Mouse (Mus musculus) liver, postnatal 0 days (tissue): ENCODE data around the gene Asic4. TPM values are rescaled to one million over a fixed set of nuclear protein-coding genes. Genes with fewer than 3 reads are reported as not detected.
A peak's percentile ranks its signal among the peaks of the same experiment; 100 is the strongest.

Experiments
- ATAC-seq: fragments of 200-750 bp; cut with Nextera tagmentation; 2 replicates; pipeline ENCODE4 v1.8.0; 2017; ENCODE audit warnings: mild to moderate bottlenecking, moderate library complexity
- DNase-seq: peaks from one replicate; pipeline ENCODE4 v3.0.0-alpha.2; 2016
- H3K27ac ChIP-seq: fragments of 300-500 bp; sonication (generic); 2 replicates; pipeline ENCODE4 v1.5.1; 2014; ENCODE audit warnings: antibody characterized with exemption, moderate library complexity, mild to moderate bottlenecking, low read depth
- H3K27me3 ChIP-seq: fragments of 300-500 bp; sonication (generic); 2 replicates; pipeline ENCODE4 v1.6.1; 2014; ENCODE audit warnings: low read length, control low read depth, mixed read lengths; ENCODE audit not compliant: insufficient read depth
- H3K36me3 ChIP-seq: fragments of 300-500 bp; sonication (generic); replicated peaks from 2 replicates; pipeline ENCODE4 v1.6.1; 2014; ENCODE audit warnings: mild to moderate bottlenecking, control low read depth, low read length, moderate library complexity, mixed read lengths; ENCODE audit not compliant: insufficient read depth
- H3K4me1 ChIP-seq: fragments of 300-500 bp; sonication (generic); 2 replicates; pipeline ENCODE4 v1.6.1; 2014; ENCODE audit warnings: antibody characterized with exemption, mild to moderate bottlenecking, control low read depth; ENCODE audit not compliant: insufficient read depth
- H3K4me2 ChIP-seq: fragments of 300-500 bp; sonication (generic); 2 replicates; pipeline ENCODE4 v1.6.1; 2014; ENCODE audit warnings: low read depth, mild to moderate bottlenecking, low read length, moderate library complexity, mixed read lengths
- H3K4me3 ChIP-seq: fragments of 300-500 bp; sonication (generic); 2 replicates; pipeline ENCODE4 v1.5.1; 2014; ENCODE audit warnings: low read depth, low read length
- H3K9ac ChIP-seq: fragments of 300-500 bp; sonication (generic); replicated peaks from 2 replicates; pipeline ENCODE4 v1.6.1; 2014; ENCODE audit warnings: mild to moderate bottlenecking, moderate library complexity
- H3K9me3 ChIP-seq: fragments of 300-500 bp; sonication (generic); 2 replicates; pipeline ENCODE4 v1.6.1; 2016; ENCODE audit warnings: mild to moderate bottlenecking, control low read depth, low read length, mixed read lengths
- CTCF ChIP-seq: sonication (generic); IDR thresholded peaks from 2 replicates; pipeline ENCODE4 v1.5.1; 2016; ENCODE audit warnings: antibody characterized with exemption, low read depth
- EP300 ChIP-seq: IDR thresholded peaks from 2 replicates; pipeline ENCODE4 v1.6.1; 2016; ENCODE audit warnings: antibody characterized with exemption, low read depth, mild to moderate bottlenecking
- WGBS: fragments of 180-500 bp; shearing (Covaris S2); extraction: QIAGEN DNeasy Blood & Tissue Kit; methylation state at CpG from one replicate; pipeline ENCODE4 v1.1.7; 2014; ENCODE audit not compliant: insufficient replicate concordance; 5-methylcytosine and 5-hydroxymethylcytosine counted together
- polyA plus RNA-seq: library from polyadenylated mRNA; unstranded; fragments of >200 nt; fragmentation: Nextera tagmentation; extraction: Ambion mirVana; gene quantifications from 2 replicates; pipeline ENCODE4 v1.2.1, GENCODE M21; 2015

The Asic4 gene
- polyA plus RNA-seq, 1 experiment from 2014 or later, result not detected

DNA sequence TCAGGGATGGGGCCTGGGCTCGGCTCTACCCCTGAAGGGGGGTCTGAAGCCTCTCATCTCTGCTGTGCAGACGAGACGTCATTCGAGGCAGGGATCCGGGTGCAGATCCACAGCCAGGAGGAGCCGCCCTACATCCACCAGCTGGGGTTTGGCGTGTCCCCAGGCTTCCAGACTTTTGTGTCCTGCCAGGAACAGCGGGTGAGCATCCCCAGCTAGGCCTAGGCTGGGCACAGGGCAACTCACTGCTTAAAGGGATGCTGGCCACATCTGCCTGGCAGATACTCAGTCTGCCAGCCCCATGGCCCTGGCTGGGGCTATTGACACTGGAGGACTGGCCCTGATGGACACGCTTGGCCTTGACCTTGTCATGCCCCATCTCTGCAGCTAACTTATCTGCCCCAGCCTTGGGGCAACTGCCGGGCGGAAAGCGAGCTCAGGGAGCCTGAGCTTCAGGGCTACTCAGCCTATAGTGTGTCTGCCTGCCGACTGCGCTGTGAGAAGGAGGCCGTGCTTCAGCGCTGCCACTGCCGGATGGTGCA lies 19.1 kb downstream of the Asic4 start:
- Histone ChIP-seq H3K4me2 (no peak overlapping the region), H3K36me3 (0 out of 2 replicates have a peak, but pooled peaks cover 2% of the 10 kb centered on the region), H3K4me3 (no peak overlapping the region), H3K27me3 (peaks cover 38% of the 10 kb centered on the region), H3K27ac (no peak overlapping the region), H3K4me1 (0 out of 2 replicates have a peak, but pooled peaks cover 4% of the 10 kb centered on the region), H3K9me3 (no peaks in the 10 kb centered on the region), H3K9ac (no peak overlapping the region)
- ATAC-seq, result no peak
- no peak for TF ChIP-seq EP300
- DNase-seq, result no peak
- WGBS, result 73% methylated on average over 17 of the region's 17 CpGs

DNA sequence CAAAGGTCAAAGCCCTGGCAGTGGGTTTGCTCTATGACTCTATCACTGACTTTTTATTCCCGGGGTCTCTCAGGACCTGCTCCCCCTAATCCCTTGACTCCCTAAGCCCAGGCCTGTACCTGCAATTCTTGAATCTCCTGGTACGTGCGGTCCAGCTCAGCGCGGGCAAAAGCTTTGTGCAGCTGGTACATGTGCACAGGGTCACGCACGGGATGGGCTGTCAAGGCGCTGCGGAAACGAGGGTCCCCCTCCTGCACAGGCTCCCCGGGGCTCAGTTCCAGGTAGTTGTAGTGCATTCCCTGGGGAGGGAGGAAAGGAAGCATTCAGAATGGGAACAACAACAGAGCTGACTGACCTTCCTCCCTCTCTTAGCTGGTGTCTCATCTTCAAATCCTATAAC lies 26.2 kb downstream of the Asic4 start:
- no peak overlapping the region for H3K27ac ChIP-seq
- no peak overlapping the region for H3K9ac ChIP-seq
- H3K36me3 ChIP-seq, result 0 out of 2 replicates have a peak, but pooled peaks cover 6% of the 10 kb centered on the region
- no peak overlapping the region for H3K4me2 ChIP-seq
- H3K27me3 ChIP-seq, result peaks cover 40% of the 10 kb centered on the region
- ATAC-seq, result no peak
- no peak for TF ChIP-seq EP300
- TF ChIP-seq CTCF, result no peak
- peaks cover 22% of the 10 kb centered on the region for H3K4me1 ChIP-seq
- DNase-seq, result no peak
- H3K4me3 ChIP-seq, result no peak overlapping the region
- 87% methylated on average over 11 of the region's 11 CpGs for WGBS
- H3K9me3 ChIP-seq, result no peaks in the 10 kb centered on the region

DNA sequence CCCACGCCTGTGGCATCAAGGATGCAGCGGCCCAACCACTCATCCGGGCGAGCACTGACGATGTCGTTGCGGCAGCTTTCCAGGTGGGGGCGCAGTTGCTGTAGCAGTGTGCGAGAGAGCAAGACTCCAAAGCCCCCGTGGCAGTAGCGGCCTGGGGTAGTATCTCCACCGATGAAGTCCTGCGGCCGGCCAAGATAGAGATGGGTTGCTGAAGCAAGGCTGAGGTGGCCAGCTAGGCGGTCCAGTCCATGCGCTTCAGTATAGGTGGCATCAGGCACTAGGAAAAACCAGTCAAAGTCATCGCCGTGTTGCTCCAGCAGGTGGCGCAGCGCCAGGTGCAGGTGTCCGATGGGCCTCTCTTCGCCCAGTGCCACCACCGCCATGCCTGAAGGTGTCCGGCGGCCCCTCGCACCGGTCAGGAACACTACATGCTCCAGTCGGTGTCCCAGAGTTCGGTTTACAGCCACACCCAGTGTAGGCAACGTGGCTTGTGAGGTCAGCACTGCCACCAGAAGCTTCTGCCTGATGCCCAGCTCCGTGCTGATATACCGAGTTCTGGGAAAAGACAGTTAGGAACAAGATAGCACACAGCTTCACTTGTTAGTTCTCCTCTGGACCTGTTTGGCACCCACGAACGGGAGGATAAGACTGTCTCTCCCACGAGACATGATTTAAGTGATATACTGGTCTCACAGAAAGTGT lies 27.2 kb downstream of the Asic4 start:
- H3K4me3 ChIP-seq, result 0 out of 2 replicates have a peak overlapping the region, but pooled peaks have one; percentile 15
- DNase-seq (peak; percentile 90), ATAC-seq (peak; percentile 16)
- 10% methylated on average over 35 of the region's 35 CpGs for WGBS
- H3K27me3 ChIP-seq, result peaks cover 50% of the 10 kb centered on the region
- no peak overlapping the region for H3K27ac ChIP-seq
- H3K36me3 ChIP-seq, result 0 out of 2 replicates have a peak, but pooled peaks cover 6% of the 10 kb centered on the region
- no peaks in the 10 kb centered on the region for H3K9me3 ChIP-seq
- H3K9ac ChIP-seq, result no peak overlapping the region
- H3K4me1 ChIP-seq, result peaks cover 22% of the 10 kb centered on the region
- TF ChIP-seq CTCF (peak; percentile 86), EP300 (no peak)
- peak overlapping the region; percentile 36 for H3K4me2 ChIP-seq

DNA sequence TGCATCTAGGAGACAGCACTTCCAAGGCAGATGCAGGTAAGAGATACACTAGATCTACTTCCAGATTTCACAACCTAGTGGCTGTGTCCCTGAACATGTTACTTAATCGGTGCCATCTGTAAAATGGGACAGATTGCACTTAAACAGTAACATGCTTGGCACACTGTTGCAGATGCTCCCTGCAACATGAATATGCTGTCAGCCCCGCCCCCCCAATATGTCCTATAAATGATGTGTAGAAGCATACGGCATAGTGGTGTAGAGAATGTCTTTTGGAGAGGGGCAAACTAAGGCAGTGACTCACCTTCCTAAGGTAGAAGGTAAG lies 27.7 kb downstream of the Asic4 start:
- peak overlapping the region; percentile 96 for H3K4me2 ChIP-seq
- no peak overlapping the region for H3K9ac ChIP-seq
- H3K4me3 ChIP-seq, result peak overlapping the region; percentile 66; the same call in 1 of the 2 replicates
- no peak overlapping the region for H3K27ac ChIP-seq
- H3K4me1 ChIP-seq, result peaks cover 22% of the 10 kb centered on the region
- WGBS, result 41% methylated on average over 3 of the region's 3 CpGs
- no peaks in the 10 kb centered on the region for H3K9me3 ChIP-seq
- 0 out of 2 replicates have a peak, but pooled peaks cover 6% of the 10 kb centered on the region for H3K36me3 ChIP-seq
- ATAC-seq (no peak), DNase-seq (no peak)
- H3K27me3 ChIP-seq, result peaks cover 55% of the 10 kb centered on the region
- no peak for TF ChIP-seq CTCF
- TF ChIP-seq EP300, result no peak

DNA sequence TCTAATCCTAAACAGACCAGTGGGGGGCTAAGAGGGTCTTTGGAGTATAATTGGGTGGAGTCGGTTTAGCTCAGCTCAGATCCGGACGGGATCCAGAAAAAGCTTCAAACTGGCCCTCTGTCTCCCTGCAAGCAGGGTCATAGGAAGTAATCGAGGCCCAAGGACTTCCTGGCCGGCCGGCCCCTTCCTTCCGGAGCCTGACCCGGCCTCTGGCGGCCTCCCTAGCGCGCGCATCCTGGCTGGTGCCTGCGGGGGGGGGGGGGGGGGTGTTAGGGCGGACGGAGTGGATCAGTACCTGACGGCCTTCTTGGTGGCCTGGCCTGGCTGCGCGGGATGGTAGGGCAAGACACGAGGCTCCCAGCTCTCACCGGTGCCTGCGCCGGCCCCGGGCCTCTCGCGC lies 28.3 kb downstream of the Asic4 start:
- Histone ChIP-seq H3K27me3 (peaks cover 57% of the 10 kb centered on the region), H3K4me1 (peaks cover 22% of the 10 kb centered on the region), H3K36me3 (0 out of 2 replicates have a peak, but pooled peaks cover 6% of the 10 kb centered on the region), H3K27ac (peak overlapping the region; percentile 63), H3K4me2 (peak overlapping the region; percentile 96), H3K9ac (peak overlapping the region; percentile 65), H3K4me3 (peak overlapping the region; percentile 66), H3K9me3 (no peaks in the 10 kb centered on the region)
- peak; percentile 2; the same call in 1 of the 2 replicates for ATAC-seq
- DNase-seq, result peak; percentile 55
- WGBS, result under 1% methylated on average over 21 of the region's 25 CpGs
- TF ChIP-seq CTCF (no peak; the same call in 1 of the 2 replicates), EP300 (no peak)

DNA sequence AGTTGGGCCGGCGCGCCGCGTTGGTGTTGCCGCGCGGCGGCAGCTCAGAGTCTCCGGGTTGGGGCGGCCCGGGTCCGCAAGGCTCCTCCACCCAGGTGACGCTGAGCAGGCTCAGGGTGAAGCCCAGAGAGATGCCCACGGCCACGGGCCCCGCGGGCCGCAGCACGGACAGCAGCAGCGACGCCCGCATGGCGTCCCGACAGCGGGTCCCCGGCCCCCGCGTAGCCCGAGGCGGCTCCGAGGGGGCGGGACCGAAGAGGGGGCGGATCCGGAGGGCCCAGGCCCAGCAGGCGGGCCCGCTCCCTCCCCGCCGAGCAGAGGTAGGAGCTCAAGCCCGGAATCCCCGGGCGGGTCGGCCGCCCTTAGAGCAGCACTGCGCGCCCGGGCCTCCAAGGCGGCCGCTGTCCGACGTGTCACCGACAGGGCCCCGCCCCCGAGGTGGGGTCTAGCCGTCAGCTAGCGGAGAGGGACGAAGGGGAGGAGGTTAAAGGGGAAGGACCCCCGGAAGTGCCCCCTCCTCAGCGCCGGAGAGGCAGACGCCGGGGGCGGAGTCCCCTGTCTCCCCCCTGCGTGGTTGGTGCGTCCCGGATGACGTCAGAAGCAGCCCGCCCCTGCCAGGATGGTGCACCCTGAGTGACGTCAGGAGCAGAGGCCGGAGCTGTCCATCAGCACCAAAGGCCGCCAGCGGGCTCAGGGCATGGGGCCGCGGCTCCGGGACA lies 28.8 kb downstream of the Asic4 start, which contains the start of the genes Chpf and Tmem198:
Chpf (minus strand) TSS at position 392 of the 719 bp plus-strand sequence.
Tmem198 (plus strand) TSS at position 617 of the 719 bp plus-strand sequence.
- Histone ChIP-seq H3K9ac (peak within 1 kb of the TSS; percentile 65), H3K27me3 (peaks cover 60% of the 10 kb centered on the region), H3K4me2 (peak within 1 kb of the TSS; percentile 96), H3K4me3 (peak within 1 kb of the TSS; percentile 66), H3K4me1 (peaks cover 22% of the 10 kb centered on the region), H3K27ac (peak within 1 kb of the TSS; percentile 63), H3K9me3 (no peaks in the 10 kb centered on the region), H3K36me3 (0 out of 2 replicates have a peak, but pooled peaks cover 6% of the 10 kb centered on the region)
- peak; percentile 93 for DNase-seq
- ATAC-seq, result peak; percentile 87
- TF ChIP-seq EP300 (no peak), CTCF (no peak)
- WGBS, result 2% methylated on average over 59 of the region's 76 CpGs
